Mouse (Mus musculus): ENCODE results near the gene Exosc6.

GRCm38 (mm10) chr8:111031572-111031971 is 24.6 kb upstream of the Exosc6 start, which contains the start of gene Ddx19b:
- no peak for TF ChIP-seq CTCF (IDR thresholded peaks at IDR 0.05; ENCODE audit: borderline replicate concordance, insufficient read depth, low read length)
- TF ChIP-seq POLR2A (IDR thresholded peaks at IDR 0.05; ENCODE audit: low read depth, low read length), result no peak
